Mouse (Mus musculus): ENCODE results near the gene Gm20441. TPM values are rescaled to one million over a fixed set of nuclear protein-coding genes. Genes with fewer than 3 reads are reported as not detected.
"Not testable (repeated sequence)": the region's sequence is repeated elsewhere in the genome, so short reads cannot be mapped to it uniquely, and the experiment has no call there.

The Gm20441 gene
- polyA plus RNA-seq, 1 experiment from 2014 or later, result not detected

- no peaks in the 10 kb centered on the region for H3K36me3 ChIP-seq (ENCODE audit: inconsistent target)
- no peak overlapping the region for H3K27ac ChIP-seq
- no peaks in the 10 kb centered on the region for H3K79me2 ChIP-seq (ENCODE audit: inconsistent target)
- WGBS (ENCODE audit: missing documents), result 53% methylated on average over 11 of the region's 11 CpGs
- peak overlapping the region; percentile 43 for H3K4me3 ChIP-seq (ENCODE audit: inconsistent target)
Observed at GRCm38 (mm10) chr10:75796731-75797516, 16.2 kb upstream of the Gm20441 start.

- Histone ChIP-seq H3K36me3 (ENCODE audit: inconsistent target) (no peaks in the 10 kb centered on the region), H3K4me3 (ENCODE audit: inconsistent target) (no peak overlapping the region), H3K27ac (no peak overlapping the region), H3K79me2 (ENCODE audit: inconsistent target) (no peaks in the 10 kb centered on the region)
- 49% methylated on average over 3 of the region's 3 CpGs for WGBS (ENCODE audit: missing documents)
Observed at GRCm38 (mm10) chr10:75794880-75795279, 14.1 kb upstream of the Gm20441 start.

- no peak overlapping the region for H3K4me3 ChIP-seq (ENCODE audit: inconsistent target)
- H3K27ac ChIP-seq, result no peak overlapping the region
- WGBS (ENCODE audit: missing documents), result 15% methylated on average over 6 of the region's 7 CpGs
- H3K79me2 ChIP-seq (ENCODE audit: inconsistent target), result no peaks in the 10 kb centered on the region
- no peaks in the 10 kb centered on the region for H3K36me3 ChIP-seq (ENCODE audit: inconsistent target)
Observed at GRCm38 (mm10) chr10:75790773-75791172, 10.0 kb upstream of the Gm20441 start.

GRCm38 (mm10) chr10:75789841-75790240 is 9.1 kb upstream of the Gm20441 start:
- no peak overlapping the region for H3K4me3 ChIP-seq (ENCODE audit: inconsistent target)
- H3K79me2 ChIP-seq (ENCODE audit: inconsistent target), result no peaks in the 10 kb centered on the region
- H3K27ac ChIP-seq, result no peak overlapping the region
- WGBS (ENCODE audit: missing documents), result 99% methylated on average over 5 of the region's 5 CpGs
- H3K36me3 ChIP-seq (ENCODE audit: inconsistent target), result no peaks in the 10 kb centered on the region

GRCm38 (mm10) chr10:75789081-75789735 is 8.5 kb upstream of the Gm20441 start:
- H3K27ac ChIP-seq, result no peak overlapping the region
- H3K4me3 ChIP-seq (ENCODE audit: inconsistent target), result no peak overlapping the region
- H3K36me3 ChIP-seq (ENCODE audit: inconsistent target), result no peaks in the 10 kb centered on the region
- 91% methylated on average over 6 of the region's 6 CpGs for WGBS (ENCODE audit: missing documents)
- H3K79me2 ChIP-seq (ENCODE audit: inconsistent target), result no peaks in the 10 kb centered on the region

GRCm38 (mm10) chr10:75788277-75788676 is 7.5 kb upstream of the Gm20441 start:
- WGBS (ENCODE audit: missing documents), result 92% methylated on average over 8 of the region's 8 CpGs
- no peaks in the 10 kb centered on the region for H3K36me3 ChIP-seq (ENCODE audit: inconsistent target)
- no peak overlapping the region for H3K4me3 ChIP-seq (ENCODE audit: inconsistent target)
- no peaks in the 10 kb centered on the region for H3K79me2 ChIP-seq (ENCODE audit: inconsistent target)
- H3K27ac ChIP-seq, result no peak overlapping the region

GRCm38 (mm10) chr10:75785442-75785841 is 4.7 kb upstream of the Gm20441 start:
- no peak overlapping the region for H3K27ac ChIP-seq
- no peaks in the 10 kb centered on the region for H3K79me2 ChIP-seq (ENCODE audit: inconsistent target)
- no peak overlapping the region for H3K4me3 ChIP-seq (ENCODE audit: inconsistent target)
- no peaks in the 10 kb centered on the region for H3K36me3 ChIP-seq (ENCODE audit: inconsistent target)
- 50% methylated on average over 1 of the region's 1 CpGs for WGBS (ENCODE audit: missing documents)

GRCm38 (mm10) chr10:75779206-75780174 is 1.3 kb downstream of the Gm20441 start:
- Histone ChIP-seq H3K27ac (no peak overlapping the region), H3K79me2 (ENCODE audit: inconsistent target) (no peaks in the 10 kb centered on the region), H3K36me3 (ENCODE audit: inconsistent target) (no peaks in the 10 kb centered on the region), H3K4me3 (ENCODE audit: inconsistent target) (no peak overlapping the region)
- WGBS (ENCODE audit: missing documents), result 63% methylated on average over 15 of the region's 15 CpGs

GRCm38 (mm10) chr10:75777885-75778284 is 2.9 kb downstream of the Gm20441 start:
- no peak overlapping the region for H3K27ac ChIP-seq
- H3K4me3 ChIP-seq (ENCODE audit: inconsistent target), result no peak overlapping the region
- no peaks in the 10 kb centered on the region for H3K36me3 ChIP-seq (ENCODE audit: inconsistent target)
- H3K79me2 ChIP-seq (ENCODE audit: inconsistent target), result no peaks in the 10 kb centered on the region
- 88% methylated on average over 2 of the region's 2 CpGs for WGBS (ENCODE audit: missing documents)

- no peaks in the 10 kb centered on the region for H3K79me2 ChIP-seq (ENCODE audit: inconsistent target)
- no peak overlapping the region for H3K27ac ChIP-seq
- H3K4me3 ChIP-seq (ENCODE audit: inconsistent target), result no peak overlapping the region
- H3K36me3 ChIP-seq (ENCODE audit: inconsistent target), result no peaks in the 10 kb centered on the region
- WGBS (ENCODE audit: missing documents), result 91% methylated on average over 6 of the region's 6 CpGs
Observed at GRCm38 (mm10) chr10:75776562-75776961, 4.2 kb downstream of the Gm20441 start.

GRCm38 (mm10) chr10:75774587-75774986 is 6.2 kb downstream of the Gm20441 start:
- Histone ChIP-seq H3K79me2 (ENCODE audit: inconsistent target) (no peaks in the 10 kb centered on the region), H3K36me3 (ENCODE audit: inconsistent target) (no peaks in the 10 kb centered on the region), H3K27ac (no peak overlapping the region), H3K4me3 (ENCODE audit: inconsistent target) (no peak overlapping the region)
- 98% methylated on average over 9 of the region's 9 CpGs for WGBS (ENCODE audit: missing documents)

- Histone ChIP-seq H3K4me3 (ENCODE audit: inconsistent target) (no peak overlapping the region), H3K79me2 (ENCODE audit: inconsistent target) (no peaks in the 10 kb centered on the region), H3K36me3 (ENCODE audit: inconsistent target) (no peaks in the 10 kb centered on the region), H3K27ac (no peak overlapping the region)
- WGBS (ENCODE audit: missing documents), result 95% methylated on average over 5 of the region's 5 CpGs
Observed at GRCm38 (mm10) chr10:75774102-75774501, 6.7 kb downstream of the Gm20441 start.

- WGBS (ENCODE audit: missing documents), result under 1% methylated on average over 46 of the region's 47 CpGs
- H3K4me3 ChIP-seq (ENCODE audit: inconsistent target), result peak within 1 kb of the TSS; percentile 90
- H3K27ac ChIP-seq, result peak within 1 kb of the TSS; percentile 37
- H3K36me3 ChIP-seq (ENCODE audit: inconsistent target), result no peaks in the 10 kb centered on the region
- no peaks in the 10 kb centered on the region for H3K79me2 ChIP-seq (ENCODE audit: inconsistent target)
Observed at GRCm38 (mm10) chr10:75772795-75773664, 7.7 kb downstream of the Gm20441 start, which contains the start of gene Ddt. TSS of gene Ddt (minus strand) at chr10:75773414.

GRCm38 (mm10) chr10:75767756-75768155 is 13.0 kb downstream of the Gm20441 start:
- peaks cover 12% of the 10 kb centered on the region for H3K79me2 ChIP-seq (ENCODE audit: inconsistent target)
- 62% methylated on average over 5 of the region's 5 CpGs for WGBS (ENCODE audit: missing documents)
- not testable (repeated sequence) for H3K27ac ChIP-seq; H3K36me3 ChIP-seq (ENCODE audit: inconsistent target); H3K4me3 ChIP-seq (ENCODE audit: inconsistent target)
